Comparison of ENCODE assay signal across 16 mouse cellular contexts in genomic region chr8:121609916-121610315, GRCm38 (mm10).
"Had no signal": no experiment of that assay in that cellular context is flagged by ENCODE, and none has a peak within 500 bp of the region (broad histone marks: within the 10 kb centered on the region; RNA-seq: fewer than 3 reads in every experiment).

No protein-coding gene starts in this region.

- H3K27me3 ChIP-seq: neural tube, embryonic 13.5 days; neural tube, embryonic 15.5 days; stomach, embryonic 15.5 days had no signal

- DNase-seq: retina, postnatal 1 day; right cerebral cortex, adult 18-20 months; right cerebral cortex, postnatal 14 days; right cerebral cortex, postnatal 25 days; right cerebral cortex, postnatal 4 days; spleen, adult 18-20 months; thymus, adult 18-20 months; thymus, adult 2 months; thymus, postnatal 14 days; thymus, postnatal 25 days; thymus, postnatal 36 days; thymus, postnatal 4 days had no signal

- H3K27ac ChIP-seq: neural tube, embryonic 13.5 days; neural tube, embryonic 15.5 days; stomach, embryonic 15.5 days; stomach, postnatal 0 days had no signal

- H3K4me3 ChIP-seq: neural tube, embryonic 13.5 days; neural tube, embryonic 15.5 days; stomach, embryonic 15.5 days had no signal

- H3K4me1 ChIP-seq: stomach, embryonic 15.5 days had no signal
